Mouse (Mus musculus): ENCODE results near the gene Helz. TPM values are rescaled to one million over a fixed set of nuclear protein-coding genes. Genes with fewer than 3 reads are reported as not detected.

The Helz gene
- polyA plus RNA-seq, 1 experiment from 2014 or later, result 5.3 TPM

GRCm38 (mm10) chr11:107734133-107734532 lies 186.4 kb downstream of the Helz start:
- no peak for DNase-seq (ENCODE audit: low spot score)
- 78% methylated on average over 7 of the region's 7 CpGs for WGBS
- Histone ChIP-seq H3K9me3 (ENCODE audit: control insufficient read depth, low read length) (no peaks in the 10 kb centered on the region), H3K27me3 (ENCODE audit: control insufficient read depth, insufficient read depth, low read length) (no peaks in the 10 kb centered on the region), H3K4me1 (replicated peaks; ENCODE audit: control insufficient read depth, insufficient read depth) (no peaks in the 10 kb centered on the region), H3K9ac (ENCODE audit: low read length) (no peak overlapping the region), H3K27ac (replicated peaks) (no peak overlapping the region), H3K4me2 (replicated peaks; ENCODE audit: low read depth) (no peak overlapping the region), H3K4me3 (ENCODE audit: low read depth, low read length) (no peak overlapping the region), H3K36me3 (ENCODE audit: control insufficient read depth, insufficient read depth, low read length) (no peaks in the 10 kb centered on the region)
- no peak for TF ChIP-seq EP300 (optimal IDR thresholded peaks at IDR 0.05)
- TF ChIP-seq CTCF (IDR thresholded peaks at IDR 0.05; ENCODE audit: low read depth), result peak; percentile 37
- no peak for ATAC-seq (ENCODE audit: low FRiP score, low TSS enrichment)

GRCm38 (mm10) chr11:107737886-107738285 lies 190.2 kb downstream of the Helz start:
- H3K27me3 ChIP-seq (ENCODE audit: control insufficient read depth, insufficient read depth, low read length), result no peaks in the 10 kb centered on the region
- 74% methylated on average over 6 of the region's 6 CpGs for whole genome bisulfite sequencing
- H3K36me3 ChIP-seq (ENCODE audit: control insufficient read depth, insufficient read depth, low read length), result no peaks in the 10 kb centered on the region
- H3K4me3 ChIP-seq (ENCODE audit: low read depth, low read length), result no peak overlapping the region
- no peaks in the 10 kb centered on the region for H3K9me3 ChIP-seq (ENCODE audit: control insufficient read depth, low read length)
- no peak overlapping the region for H3K27ac ChIP-seq (replicated peaks)
- no peak for ATAC-seq (ENCODE audit: low FRiP score, low TSS enrichment)
- no peak for TF ChIP-seq CTCF (IDR thresholded peaks at IDR 0.05; ENCODE audit: low read depth)
- TF ChIP-seq EP300 (optimal IDR thresholded peaks at IDR 0.05), result no peak
- no peak for DNase-seq (ENCODE audit: low spot score)
- no peaks in the 10 kb centered on the region for H3K4me1 ChIP-seq (replicated peaks; ENCODE audit: control insufficient read depth, insufficient read depth)
- H3K4me2 ChIP-seq (replicated peaks; ENCODE audit: low read depth), result no peak overlapping the region
- H3K9ac ChIP-seq (ENCODE audit: low read length), result no peak overlapping the region

GRCm38 (mm10) chr11:107738418-107739099 lies 190.8 kb downstream of the Helz start:
- no peak for TF ChIP-seq EP300 (optimal IDR thresholded peaks at IDR 0.05)
- TF ChIP-seq CTCF (IDR thresholded peaks at IDR 0.05; ENCODE audit: low read depth), result no peak
- Histone ChIP-seq H3K4me3 (ENCODE audit: low read depth, low read length) (no peak overlapping the region), H3K9ac (ENCODE audit: low read length) (no peak overlapping the region), H3K4me2 (replicated peaks; ENCODE audit: low read depth) (no peak overlapping the region), H3K27me3 (ENCODE audit: control insufficient read depth, insufficient read depth, low read length) (no peaks in the 10 kb centered on the region), H3K9me3 (ENCODE audit: control insufficient read depth, low read length) (no peaks in the 10 kb centered on the region), H3K4me1 (replicated peaks; ENCODE audit: control insufficient read depth, insufficient read depth) (no peaks in the 10 kb centered on the region), H3K27ac (replicated peaks) (no peak overlapping the region), H3K36me3 (ENCODE audit: control insufficient read depth, insufficient read depth, low read length) (no peaks in the 10 kb centered on the region)
- no peak for ATAC-seq (ENCODE audit: low FRiP score, low TSS enrichment)
- WGBS, result 77% methylated on average over 20 of the region's 20 CpGs
- no peak for DNase-seq (ENCODE audit: low spot score)

GRCm38 (mm10) chr11:107743100-107743499 lies 195.4 kb downstream of the Helz start:
- Histone ChIP-seq H3K4me2 (replicated peaks; ENCODE audit: low read depth) (no peak overlapping the region), H3K27me3 (ENCODE audit: control insufficient read depth, insufficient read depth, low read length) (no peaks in the 10 kb centered on the region), H3K9me3 (ENCODE audit: control insufficient read depth, low read length) (no peaks in the 10 kb centered on the region), H3K27ac (replicated peaks) (no peak overlapping the region), H3K4me3 (ENCODE audit: low read depth, low read length) (no peak overlapping the region), H3K4me1 (replicated peaks; ENCODE audit: control insufficient read depth, insufficient read depth) (no peaks in the 10 kb centered on the region), H3K9ac (ENCODE audit: low read length) (no peak overlapping the region), H3K36me3 (ENCODE audit: control insufficient read depth, insufficient read depth, low read length) (no peaks in the 10 kb centered on the region)
- DNase-seq (ENCODE audit: low spot score) (no peak), ATAC-seq (ENCODE audit: low FRiP score, low TSS enrichment) (no peak)
- WGBS, result 37% methylated on average over 3 of the region's 3 CpGs
- no peak for TF ChIP-seq EP300 (optimal IDR thresholded peaks at IDR 0.05)
- no peak for TF ChIP-seq CTCF (IDR thresholded peaks at IDR 0.05; ENCODE audit: low read depth)

Small RNA genes within 50 kb of the gene (microRNA-seq; reads per million reads assigned to microRNA genes)
- gene Mir6932, result not detected

Other genes with a start within 250 kb of the Helz start
- 5.0 and 5.1 TPM in 2 replicates for gene Pitpnc1, start 77.2 kb upstream of the Helz start, polyA plus RNA-seq (2015; fragmentation: Nextera tagmentation; extraction: Ambion mirVana)
- 137 TPM in 2 replicates for gene Psmd12, start 68.4 kb upstream of the Helz start, polyA plus RNA-seq (2015; fragmentation: Nextera tagmentation; extraction: Ambion mirVana)
- gene Cacng1, start 168.6 kb downstream of the Helz start, polyA plus RNA-seq (2015; fragmentation: Nextera tagmentation; extraction: Ambion mirVana), result 0.21 and 0.22 TPM in 2 replicates
- gene Cacng4, start 246.6 kb downstream of the Helz start, polyA plus RNA-seq (2015; fragmentation: Nextera tagmentation; extraction: Ambion mirVana), result 1.3 TPM in 2 replicates